Mouse (Mus musculus) neural tube, embryonic 14.5 days (tissue): ENCODE results near the gene Chmp6. TPM values are rescaled to one million over a fixed set of nuclear protein-coding genes. Genes with fewer than 3 reads are reported as not detected.

ENCODE experiments used
- ATAC-seq: fragments of 200-750 bp; cut with Nextera tagmentation; 2 replicates; pipeline ENCODE4 v1.8.0; 2017; ENCODE audit warnings: low read depth, mild to moderate bottlenecking, moderate TSS enrichment, moderate library complexity
- H3K27ac ChIP-seq: fragments of 300-500 bp; sonication (generic); 2 replicates; pipeline ENCODE4 v1.5.1; 2014; ENCODE audit warnings: low read depth, mild to moderate bottlenecking, control low read depth, low read length, moderate library complexity, mixed read lengths
- H3K27me3 ChIP-seq: fragments of 300-500 bp; sonication (generic); 2 replicates; pipeline ENCODE4 v1.6.1; 2014; ENCODE audit warnings: low read length; ENCODE audit not compliant: control insufficient read depth, insufficient read depth
- H3K36me3 ChIP-seq: fragments of 300-500 bp; sonication (generic); 2 replicates; pipeline ENCODE4 v1.6.1; 2014; ENCODE audit warnings: low read length, mixed read lengths; ENCODE audit not compliant: control insufficient read depth, insufficient read depth
- H3K4me1 ChIP-seq: fragments of 300-500 bp; sonication (generic); 2 replicates; pipeline ENCODE4 v1.6.1; 2014; ENCODE audit warnings: low read length; ENCODE audit not compliant: control insufficient read depth, insufficient read depth
- H3K4me2 ChIP-seq: fragments of 300-500 bp; sonication (generic); 2 replicates; pipeline ENCODE4 v1.6.1; 2014; ENCODE audit warnings: mild to moderate bottlenecking, low read depth, low read length, control low read depth
- H3K4me3 ChIP-seq: fragments of 300-500 bp; sonication (generic); 2 replicates; pipeline ENCODE4 v1.5.1; 2014; ENCODE audit warnings: low read depth, low read length, control low read depth, mixed read lengths
- H3K9ac ChIP-seq: fragments of 300-500 bp; sonication (generic); replicated peaks from 2 replicates; pipeline ENCODE4 v1.6.1; 2014; ENCODE audit warnings: low read depth, mild to moderate bottlenecking, control low read depth, low read length, mixed read lengths
- H3K9me3 ChIP-seq: fragments of 300-500 bp; sonication (generic); 2 replicates; pipeline ENCODE4 v1.6.1; 2016; ENCODE audit warnings: low read length; ENCODE audit not compliant: control insufficient read depth
- WGBS: fragments of 180-500 bp; shearing (Covaris S2); extraction: QIAGEN DNeasy Blood & Tissue Kit; methylation state at CpG from one replicate; pipeline ENCODE4 v1.1.7; 2014; 5-methylcytosine and 5-hydroxymethylcytosine counted together
- polyA plus RNA-seq: library from polyadenylated mRNA; unstranded; fragments of >200 nt; fragmentation: Nextera tagmentation; extraction: Ambion mirVana; gene quantifications from 2 replicates; pipeline ENCODE4 v1.2.1, GENCODE M21; 2014

The Chmp6 gene
- polyA plus RNA-seq, 1 experiment from 2014 or later, result 92.9 TPM

DNA sequence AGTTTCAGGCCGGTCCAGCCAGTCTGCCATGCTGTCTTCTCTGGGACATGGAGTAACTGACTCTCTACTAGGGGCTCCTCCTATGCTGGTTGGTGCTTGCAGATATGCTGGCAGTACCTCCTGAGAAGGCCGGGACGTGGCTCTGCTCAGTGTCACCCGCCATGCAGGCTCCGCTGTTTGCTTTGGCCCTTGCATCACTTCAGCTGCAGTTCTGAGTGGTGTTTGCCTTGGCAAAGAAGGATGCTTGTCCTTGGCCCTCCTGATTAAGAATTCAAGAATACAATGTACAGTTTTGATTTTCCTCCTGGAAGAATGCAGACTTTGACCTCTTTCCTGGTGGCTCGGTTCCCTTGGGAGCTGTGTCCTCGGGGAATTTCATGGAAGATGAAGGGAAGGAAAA, 32.1 kb downstream of the Chmp6 start:
- WGBS, result 85% methylated on average over 7 of the region's 7 CpGs
- Histone ChIP-seq H3K36me3 (no peaks in the 10 kb centered on the region), H3K4me1 (peaks cover 17% of the 10 kb centered on the region), H3K27ac (no peak overlapping the region), H3K4me3 (no peak overlapping the region), H3K4me2 (no peak overlapping the region), H3K27me3 (no peaks in the 10 kb centered on the region), H3K9ac (no peak overlapping the region), H3K9me3 (no peaks in the 10 kb centered on the region)
- ATAC-seq, result no peak

GRCm38 (mm10) chr11:119947426-119947825, 34.2 kb downstream of the Chmp6 start:
- Histone ChIP-seq H3K9ac (no peak overlapping the region), H3K4me1 (peaks cover 8% of the 10 kb centered on the region; the same call in 1 of the 2 replicates), H3K27me3 (no peaks in the 10 kb centered on the region), H3K4me2 (no peak overlapping the region), H3K36me3 (no peaks in the 10 kb centered on the region), H3K4me3 (no peak overlapping the region), H3K9me3 (no peaks in the 10 kb centered on the region), H3K27ac (no peak overlapping the region)
- WGBS, result 96% methylated on average over 1 of the region's 1 CpGs
- ATAC-seq, result no peak

DNA sequence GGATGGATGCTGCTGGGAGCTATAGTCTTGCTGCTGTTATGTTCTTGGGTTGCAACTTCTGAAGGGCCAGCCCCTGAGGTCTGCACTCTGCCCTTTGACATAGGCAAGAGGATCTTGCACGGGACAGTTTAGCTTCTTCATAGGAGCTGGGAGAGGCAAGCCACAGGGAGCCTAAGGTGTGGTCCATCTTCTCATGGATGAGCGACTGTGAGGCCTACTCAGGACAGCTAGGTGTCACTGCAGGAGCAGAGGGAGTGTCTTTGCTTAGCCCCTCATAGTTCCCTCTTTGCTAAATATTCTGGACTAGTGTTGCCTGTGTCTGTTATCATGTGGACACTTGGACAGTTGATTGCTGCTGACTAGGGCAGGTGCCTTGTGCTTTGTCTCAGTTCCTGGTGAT, 34.7 kb downstream of the Chmp6 start:
- H3K27ac ChIP-seq, result no peak overlapping the region
- 54% methylated on average over 2 of the region's 2 CpGs for WGBS
- H3K27me3 ChIP-seq, result no peaks in the 10 kb centered on the region
- ATAC-seq, result no peak
- H3K36me3 ChIP-seq, result no peaks in the 10 kb centered on the region
- H3K9ac ChIP-seq, result no peak overlapping the region
- H3K4me1 ChIP-seq, result peaks cover 8% of the 10 kb centered on the region; the same call in 1 of the 2 replicates
- H3K4me3 ChIP-seq, result no peak overlapping the region
- no peaks in the 10 kb centered on the region for H3K9me3 ChIP-seq
- no peak overlapping the region for H3K4me2 ChIP-seq

DNA sequence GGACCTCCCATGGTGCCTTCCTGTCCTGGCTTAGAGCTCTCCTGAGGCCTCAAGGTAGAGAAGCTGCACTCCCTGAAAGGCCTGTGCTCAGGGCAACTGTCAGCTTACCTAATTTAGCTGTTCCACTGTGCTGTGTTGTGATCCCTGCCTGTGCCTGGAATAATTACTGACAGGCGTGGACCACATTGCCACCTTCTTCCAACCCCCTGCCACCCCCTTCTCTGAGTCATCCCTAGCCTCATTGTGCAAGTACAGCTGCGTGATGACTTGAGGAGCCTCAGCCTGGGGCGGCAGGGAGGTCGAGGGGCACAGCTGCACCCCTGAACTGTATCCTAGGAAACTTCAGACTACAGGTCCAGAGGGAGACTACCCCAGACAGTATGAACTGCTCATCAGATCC, 35.1 kb downstream of the Chmp6 start:
- H3K27ac ChIP-seq, result no peak overlapping the region
- no peak overlapping the region for H3K4me3 ChIP-seq
- H3K36me3 ChIP-seq, result no peaks in the 10 kb centered on the region
- H3K4me1 ChIP-seq, result peaks cover 7% of the 10 kb centered on the region; the same call in 1 of the 2 replicates
- H3K27me3 ChIP-seq, result no peaks in the 10 kb centered on the region
- H3K9me3 ChIP-seq, result no peaks in the 10 kb centered on the region
- no peak overlapping the region for H3K4me2 ChIP-seq
- 81% methylated on average over 4 of the region's 4 CpGs for WGBS
- H3K9ac ChIP-seq, result no peak overlapping the region
- ATAC-seq, result no peak

- no peaks in the 10 kb centered on the region for H3K9me3 ChIP-seq
- H3K9ac ChIP-seq, result no peak overlapping the region
- no peak overlapping the region for H3K27ac ChIP-seq
- no peak overlapping the region for H3K4me2 ChIP-seq
- H3K27me3 ChIP-seq, result no peaks in the 10 kb centered on the region
- no peak for ATAC-seq
- peaks cover 2% of the 10 kb centered on the region; the same call in 1 of the 2 replicates for H3K4me1 ChIP-seq
- no peak overlapping the region for H3K4me3 ChIP-seq
- H3K36me3 ChIP-seq, result no peaks in the 10 kb centered on the region
- whole genome bisulfite sequencing, result 87% methylated on average over 2 of the region's 2 CpGs
These were observed 35.6 kb downstream of the Chmp6 start for GRCm38 (mm10) chr11:119948803-119949202.

- Histone ChIP-seq H3K27ac (no peak overlapping the region), H3K9ac (no peak overlapping the region), H3K4me1 (no peaks in the 10 kb centered on the region), H3K9me3 (no peaks in the 10 kb centered on the region), H3K4me3 (no peak overlapping the region), H3K4me2 (no peak overlapping the region), H3K36me3 (no peaks in the 10 kb centered on the region), H3K27me3 (no peaks in the 10 kb centered on the region)
- 90% methylated on average over 3 of the region's 3 CpGs for WGBS
- no peak for ATAC-seq
These were observed 37.3 kb downstream of the Chmp6 start for GRCm38 (mm10) chr11:119950535-119950934.

- WGBS, result 88% methylated on average over 6 of the region's 6 CpGs
- Histone ChIP-seq H3K27ac (no peak overlapping the region), H3K9ac (no peak overlapping the region), H3K4me2 (no peak overlapping the region), H3K4me1 (no peaks in the 10 kb centered on the region), H3K9me3 (no peaks in the 10 kb centered on the region), H3K27me3 (no peaks in the 10 kb centered on the region), H3K36me3 (no peaks in the 10 kb centered on the region), H3K4me3 (no peak overlapping the region)
- no peak for ATAC-seq
These were observed 38.1 kb downstream of the Chmp6 start for GRCm38 (mm10) chr11:119951326-119951725.

- Histone ChIP-seq H3K4me3 (no peak overlapping the region), H3K27ac (no peak overlapping the region), H3K9ac (no peak overlapping the region), H3K27me3 (no peaks in the 10 kb centered on the region), H3K4me1 (no peaks in the 10 kb centered on the region), H3K9me3 (no peaks in the 10 kb centered on the region), H3K4me2 (no peak overlapping the region), H3K36me3 (no peaks in the 10 kb centered on the region)
- ATAC-seq, result no peak
- 67% methylated on average over 5 of the region's 5 CpGs for whole genome bisulfite sequencing
These were observed 39.4 kb downstream of the Chmp6 start for GRCm38 (mm10) chr11:119952429-119953224.

GRCm38 (mm10) chr11:119954233-119954632, 41.0 kb downstream of the Chmp6 start:
- Histone ChIP-seq H3K9ac (no peak overlapping the region), H3K4me3 (no peak overlapping the region), H3K9me3 (no peaks in the 10 kb centered on the region), H3K27ac (no peak overlapping the region), H3K4me2 (no peak overlapping the region), H3K4me1 (no peaks in the 10 kb centered on the region), H3K36me3 (no peaks in the 10 kb centered on the region), H3K27me3 (no peaks in the 10 kb centered on the region)
- 82% methylated on average over 4 of the region's 4 CpGs for WGBS
- no peak for ATAC-seq
